Mouse (Mus musculus) hindbrain, postnatal 0 days (tissue): Measurements from ENCODE around the gene Mgst1. TPM values are rescaled to one million over a fixed set of nuclear protein-coding genes. Genes with fewer than 3 reads are reported as not detected.
A peak's percentile ranks its signal among the peaks of the same experiment; 100 is the strongest.

Source experiments
- ATAC-seq: fragments of 200-750 bp; cut with Nextera tagmentation; 2 replicates; pipeline ENCODE4 v1.8.0; 2017; ENCODE audit warnings: mild to moderate bottlenecking, moderate TSS enrichment, moderate library complexity
- DNase-seq: peaks from one replicate; pipeline ENCODE4 v3.0.0-alpha.2; 2015; ENCODE audit warnings: low spot score
- H3K27ac ChIP-seq: fragments of 300-500 bp; sonication (generic); 2 replicates; pipeline ENCODE4 v1.5.1; 2014; ENCODE audit warnings: mild to moderate bottlenecking
- H3K27me3 ChIP-seq: fragments of 300-500 bp; sonication (generic); 2 replicates; pipeline ENCODE4 v1.6.1; 2014; ENCODE audit warnings: low read length, mixed read lengths; ENCODE audit not compliant: insufficient read depth
- H3K36me3 ChIP-seq: fragments of 300-500 bp; sonication (generic); 2 replicates; pipeline ENCODE4 v1.6.1; 2014; ENCODE audit warnings: low read length, mixed read lengths; ENCODE audit not compliant: insufficient read depth
- H3K4me1 ChIP-seq: fragments of 300-500 bp; sonication (generic); 2 replicates; pipeline ENCODE4 v1.6.1; 2014; ENCODE audit warnings: antibody characterized with exemption, low read length, mixed read lengths; ENCODE audit not compliant: insufficient read depth
- H3K4me2 ChIP-seq: fragments of 300-500 bp; sonication (generic); 2 replicates; pipeline ENCODE4 v1.6.1; 2014; ENCODE audit warnings: low read depth, mild to moderate bottlenecking, low read length, moderate library complexity, mixed read lengths
- H3K4me3 ChIP-seq: fragments of 300-500 bp; sonication (generic); 2 replicates; pipeline ENCODE4 v1.5.1; 2014; ENCODE audit warnings: low read length
- H3K9ac ChIP-seq: fragments of 300-500 bp; sonication (generic); replicated peaks from 2 replicates; pipeline ENCODE4 v1.6.1; 2014; ENCODE audit warnings: mild to moderate bottlenecking, low read length, moderate library complexity, mixed read lengths
- H3K9me3 ChIP-seq: fragments of 300-500 bp; sonication (generic); 2 replicates; pipeline ENCODE4 v1.6.1; 2016; ENCODE audit warnings: low read length, mixed read lengths
- CTCF ChIP-seq: IDR thresholded peaks from 2 replicates; pipeline ENCODE4 v1.5.1; 2016; ENCODE audit warnings: antibody characterized with exemption, control low read depth, low read depth
- WGBS: fragments of 180-500 bp; shearing (Covaris S2); extraction: QIAGEN DNeasy Blood & Tissue Kit; methylation state at CpG from one replicate; pipeline ENCODE4 v1.1.7; 2014; 5-methylcytosine and 5-hydroxymethylcytosine counted together
- polyA plus RNA-seq: library from polyadenylated mRNA; unstranded; fragments of >200 nt; fragmentation: Nextera tagmentation; extraction: Ambion mirVana; gene quantifications from 2 replicates; pipeline ENCODE4 v1.2.1, GENCODE M21; 2015
- total RNA-seq: library from RNA; depleted of rRNA; stranded (reverse); fragments of >200 nt; gene quantifications from 2 replicates; pipeline ENCODE4 v1.2.3, GENCODE M21; 2014; rRNA removed

Gene Mgst1
- total RNA-seq (56.1 and 61.4 TPM in 2 replicates), polyA plus RNA-seq (140 and 155 TPM in 2 replicates)

DNA sequence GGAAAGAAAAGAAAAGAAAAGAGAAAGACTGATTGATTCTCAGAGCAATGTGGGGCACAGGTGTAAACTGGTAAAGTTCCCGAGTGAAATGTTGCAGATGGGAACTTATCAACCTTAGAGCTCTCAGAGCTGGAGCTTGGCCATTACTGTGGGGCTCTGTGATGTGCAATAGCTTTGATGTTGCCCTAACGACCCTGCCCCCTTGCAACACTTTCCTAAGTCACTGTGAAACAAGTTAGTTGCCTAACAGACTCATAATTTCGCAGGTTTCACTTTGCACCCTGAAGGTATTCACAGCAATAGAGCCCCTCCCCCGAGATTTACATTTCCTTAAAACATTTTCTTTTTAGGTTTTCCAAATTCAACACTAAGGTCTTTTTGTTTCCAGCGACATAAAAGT lies at the start of gene Mgst1:
TSS of gene Mgst1 (plus strand) at position 387 of the 400 bp plus-strand sequence.
- Histone ChIP-seq H3K4me1 (0 out of 2 replicates have a peak, but pooled peaks cover 10% of the 10 kb centered on the region), H3K9me3 (no peaks in the 10 kb centered on the region), H3K4me2 (peak within 1 kb of the TSS; percentile 85), H3K9ac (peak within 1 kb of the TSS; percentile 38), H3K36me3 (no peaks in the 10 kb centered on the region), H3K4me3 (peak within 1 kb of the TSS; percentile 47), H3K27me3 (peaks cover 6% of the 10 kb centered on the region; the same call in 1 of the 2 replicates), H3K27ac (peak within 1 kb of the TSS; percentile 32; the same call in 1 of the 2 replicates)
- DNase-seq (peak; percentile 9), ATAC-seq (no peak)
- WGBS, result 4% methylated on average over 5 of the region's 5 CpGs
- no peak for TF ChIP-seq CTCF

DNA sequence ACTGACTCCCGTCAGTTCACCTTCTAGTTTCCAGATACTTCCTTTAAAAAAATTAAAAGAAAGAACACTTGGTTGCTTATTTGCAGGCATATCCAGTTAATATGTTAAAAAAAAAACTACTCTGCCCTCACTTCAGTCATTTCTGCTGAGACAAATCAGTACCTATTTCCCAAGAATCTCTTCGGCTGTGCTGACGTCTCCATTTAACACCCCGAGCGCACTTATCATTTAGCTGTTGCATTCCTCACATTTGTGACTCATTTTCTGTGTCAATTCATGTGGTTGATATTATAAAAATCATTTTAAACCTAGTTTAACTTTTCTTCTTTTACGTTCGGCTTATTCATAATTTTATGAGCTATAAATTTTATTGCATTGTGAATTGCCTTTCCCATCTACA lies 47.7 kb upstream of the Mgst1 start:
- no peaks in the 10 kb centered on the region for H3K9me3 ChIP-seq

DNA sequence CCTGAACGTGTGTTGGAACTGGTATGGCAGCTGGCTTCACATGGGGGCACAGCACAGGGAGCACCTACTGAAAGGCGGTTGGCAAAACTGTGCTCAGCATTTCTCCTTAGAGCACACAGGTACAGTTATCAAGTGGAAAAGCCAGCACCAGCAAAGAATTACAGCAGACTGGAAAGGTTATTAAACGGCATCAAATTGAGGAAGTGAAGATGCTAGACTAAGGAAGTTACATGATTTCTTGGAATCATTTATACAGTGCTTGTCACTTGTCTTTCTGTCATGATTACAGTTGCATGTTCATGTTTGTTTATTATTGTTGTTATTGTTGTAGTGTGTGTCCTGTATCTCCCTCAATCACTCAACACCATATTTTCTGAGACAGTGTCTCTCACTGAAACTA lies 45.1 kb upstream of the Mgst1 start:
- H3K4me3 ChIP-seq, result no peak overlapping the region
- H3K36me3 ChIP-seq, result no peaks in the 10 kb centered on the region
- no peaks in the 10 kb centered on the region for H3K9me3 ChIP-seq
- H3K27ac ChIP-seq, result no peak overlapping the region
- H3K27me3 ChIP-seq, result no peaks in the 10 kb centered on the region
- no peak overlapping the region for H3K4me2 ChIP-seq
- 84% methylated on average over 3 of the region's 3 CpGs for WGBS
- no peak for ATAC-seq
- no peak overlapping the region for H3K9ac ChIP-seq
- no peak for TF ChIP-seq CTCF
- H3K4me1 ChIP-seq, result no peaks in the 10 kb centered on the region
- DNase-seq, result no peak

More for the DNA sequence above, 47.7 kb upstream of the Mgst1 start:
- no peak overlapping the region for H3K4me2 ChIP-seq
- no peaks in the 10 kb centered on the region for H3K36me3 ChIP-seq
- TF ChIP-seq CTCF, result no peak
- no peaks in the 10 kb centered on the region for H3K27me3 ChIP-seq
- H3K4me3 ChIP-seq, result no peak overlapping the region
- H3K27ac ChIP-seq, result no peak overlapping the region
- no peak overlapping the region for H3K9ac ChIP-seq
- no peaks in the 10 kb centered on the region for H3K4me1 ChIP-seq
- 90% methylated on average over 7 of the region's 7 CpGs for WGBS
- DNase-seq (no peak), ATAC-seq (no peak)

DNA sequence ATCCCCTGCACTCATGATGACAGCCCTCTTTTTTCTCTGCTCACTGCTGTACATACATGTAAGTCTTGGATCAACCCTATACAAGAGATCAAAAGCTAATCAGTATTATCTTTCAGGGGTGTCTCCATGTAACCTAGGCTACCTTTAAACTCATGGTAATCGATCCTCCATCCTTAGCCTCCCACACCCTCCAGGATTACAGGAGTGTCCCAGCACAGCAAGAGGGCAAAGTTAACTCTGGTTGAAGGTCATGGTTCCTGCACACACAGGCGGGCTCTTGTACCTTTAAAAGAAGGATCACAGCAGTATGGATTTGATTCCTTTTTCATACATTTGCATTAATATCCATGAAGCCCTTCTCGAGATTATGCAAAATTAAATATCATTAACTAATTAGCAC lies 40.5 kb upstream of the Mgst1 start:
- H3K9ac ChIP-seq, result no peak overlapping the region
- ATAC-seq (no peak), DNase-seq (no peak)
- TF ChIP-seq CTCF, result no peak
- H3K4me3 ChIP-seq, result no peak overlapping the region
- H3K9me3 ChIP-seq, result no peaks in the 10 kb centered on the region
- no peaks in the 10 kb centered on the region for H3K36me3 ChIP-seq
- no peaks in the 10 kb centered on the region for H3K27me3 ChIP-seq
- H3K27ac ChIP-seq, result no peak overlapping the region
- WGBS, result 75% methylated on average over 3 of the region's 3 CpGs
- H3K4me2 ChIP-seq, result no peak overlapping the region
- H3K4me1 ChIP-seq, result no peaks in the 10 kb centered on the region

DNA sequence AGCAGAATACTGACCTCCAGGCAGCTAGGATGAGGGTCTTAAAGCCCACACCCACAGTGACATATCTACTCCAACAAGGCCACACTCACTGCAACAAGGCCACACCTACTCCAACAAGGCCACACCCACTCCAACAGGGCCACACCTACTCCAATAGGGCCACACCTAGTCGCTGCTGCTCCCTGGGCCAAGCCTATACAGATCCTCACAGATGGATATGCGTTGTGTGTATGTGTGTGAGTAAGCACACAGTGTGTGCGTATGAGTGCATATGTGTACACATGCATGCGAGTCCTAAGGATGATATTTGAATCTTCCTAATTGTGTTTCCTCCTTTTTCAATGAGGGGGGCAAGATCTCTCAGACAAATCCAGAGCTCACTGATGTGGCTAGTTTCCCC lies 38.3 kb upstream of the Mgst1 start:
- Histone ChIP-seq H3K4me2 (no peak overlapping the region), H3K27ac (no peak overlapping the region), H3K4me1 (no peaks in the 10 kb centered on the region), H3K9me3 (no peaks in the 10 kb centered on the region), H3K27me3 (no peaks in the 10 kb centered on the region), H3K36me3 (no peaks in the 10 kb centered on the region), H3K4me3 (no peak overlapping the region), H3K9ac (no peak overlapping the region)
- DNase-seq (no peak), ATAC-seq (no peak)
- whole genome bisulfite sequencing, result 83% methylated on average over 4 of the region's 4 CpGs
- no peak for TF ChIP-seq CTCF

DNA sequence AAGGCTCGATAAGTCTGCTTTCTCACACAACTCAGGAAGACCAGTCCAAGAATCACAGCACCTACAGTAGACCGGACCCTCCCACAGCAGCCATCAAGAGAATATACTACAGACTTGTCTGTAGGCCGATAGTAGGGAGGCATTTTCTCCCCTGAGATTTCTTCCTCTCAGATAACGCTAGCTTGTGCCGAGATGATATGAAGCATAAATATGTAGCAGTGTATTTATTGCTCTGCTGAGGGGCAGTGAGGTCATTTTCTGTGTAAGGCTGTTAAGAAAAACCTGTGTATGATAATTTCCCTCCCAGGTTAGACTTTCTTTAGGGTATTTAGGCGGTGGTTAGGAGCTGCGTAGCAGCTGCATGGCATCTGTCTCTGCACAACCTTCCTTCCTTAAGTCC lies 37.2 kb upstream of the Mgst1 start:
- H3K27ac ChIP-seq, result no peak overlapping the region
- no peaks in the 10 kb centered on the region for H3K9me3 ChIP-seq
- H3K4me3 ChIP-seq, result no peak overlapping the region
- TF ChIP-seq CTCF, result no peak
- no peaks in the 10 kb centered on the region for H3K36me3 ChIP-seq
- 86% methylated on average over 7 of the region's 7 CpGs for WGBS
- H3K4me1 ChIP-seq, result no peaks in the 10 kb centered on the region
- no peaks in the 10 kb centered on the region for H3K27me3 ChIP-seq
- H3K4me2 ChIP-seq, result no peak overlapping the region
- ATAC-seq (no peak), DNase-seq (no peak)
- no peak overlapping the region for H3K9ac ChIP-seq

DNA sequence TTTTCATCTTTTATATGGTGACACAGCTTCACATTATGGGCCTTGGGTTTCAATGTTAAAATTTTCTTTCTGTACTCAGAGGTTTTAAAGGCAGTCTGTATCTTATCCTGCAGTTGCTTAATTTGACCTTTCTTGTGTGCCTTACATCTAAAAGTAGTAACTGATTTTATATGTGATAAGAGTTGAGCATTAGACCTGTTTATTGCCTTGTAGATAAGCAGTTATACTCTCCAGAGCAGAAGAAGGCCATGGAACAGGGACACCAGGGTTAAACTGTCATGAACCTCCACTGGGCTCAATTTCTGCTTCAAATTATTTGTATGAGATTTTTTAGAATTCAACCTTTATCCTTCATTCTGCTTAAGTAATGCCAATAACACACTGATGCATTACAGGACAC lies 35.6 kb upstream of the Mgst1 start:
- Histone ChIP-seq H3K4me2 (no peak overlapping the region), H3K27ac (no peak overlapping the region), H3K4me3 (no peak overlapping the region), H3K9ac (no peak overlapping the region), H3K4me1 (no peaks in the 10 kb centered on the region), H3K9me3 (no peaks in the 10 kb centered on the region), H3K36me3 (no peaks in the 10 kb centered on the region), H3K27me3 (no peaks in the 10 kb centered on the region)
- ATAC-seq (no peak), DNase-seq (no peak)
- TF ChIP-seq CTCF, result no peak
